Mouse (Mus musculus) limb, embryonic 11.5 days (tissue): ENCODE results near the gene Tmc5. TPM values are rescaled to one million over a fixed set of nuclear protein-coding genes. Genes with fewer than 3 reads are reported as not detected.

Source experiments
- ATAC-seq: fragments of 200-750 bp; cut with Nextera tagmentation; 2 replicates; pipeline ENCODE4 v1.8.0; 2017; ENCODE audit warnings: low read depth; ENCODE audit not compliant: insufficient number of reproducible peaks, low FRiP score, low TSS enrichment
- DNase-seq: peaks from one replicate; pipeline ENCODE4 v3.0.0-alpha.2; 2015; ENCODE audit warnings: low spot score
- H3K27ac ChIP-seq: fragments of 300-500 bp; sonication (generic); replicated peaks from 2 replicates; pipeline ENCODE4 v1.5.1; 2014; ENCODE audit warnings: low read depth, mild to moderate bottlenecking, low read length
- H3K27me3 ChIP-seq: fragments of 300-500 bp; sonication (generic); 2 replicates; pipeline ENCODE4 v1.6.1; 2014; ENCODE audit warnings: mild to moderate bottlenecking, low read length, mixed read lengths; ENCODE audit not compliant: control insufficient read depth, insufficient read depth
- H3K36me3 ChIP-seq: fragments of 300-500 bp; sonication (generic); 2 replicates; pipeline ENCODE4 v1.6.1; 2014; ENCODE audit warnings: mild to moderate bottlenecking, low read length, moderate library complexity, mixed read lengths; ENCODE audit not compliant: control insufficient read depth, insufficient read depth
- H3K4me1 ChIP-seq: fragments of 300-500 bp; sonication (generic); 2 replicates; pipeline ENCODE4 v1.6.1; 2014; ENCODE audit warnings: low read length, mixed read lengths; ENCODE audit not compliant: control insufficient read depth, insufficient read depth
- H3K4me2 ChIP-seq: fragments of 300-500 bp; sonication (generic); 2 replicates; pipeline ENCODE4 v1.6.1; 2014; ENCODE audit warnings: low read depth, mild to moderate bottlenecking, moderate library complexity; ENCODE audit not compliant: severe bottlenecking
- H3K4me3 ChIP-seq: fragments of 300-500 bp; sonication (generic); 2 replicates; pipeline ENCODE4 v1.5.1; 2014; ENCODE audit warnings: low read depth, low read length
- H3K9ac ChIP-seq: fragments of 300-500 bp; sonication (generic); 2 replicates; pipeline ENCODE4 v1.6.1; 2014; ENCODE audit warnings: mild to moderate bottlenecking, low read length
- H3K9me3 ChIP-seq: fragments of 300-500 bp; sonication (generic); 2 replicates; pipeline ENCODE4 v1.6.1; 2016; ENCODE audit warnings: low read length; ENCODE audit not compliant: control insufficient read depth
- WGBS: fragments of 180-500 bp; shearing (Covaris S2); extraction: QIAGEN DNeasy Blood & Tissue Kit; methylation state at CpG from one replicate; pipeline ENCODE4 v1.1.7; 2014; 5-methylcytosine and 5-hydroxymethylcytosine counted together
- polyA plus RNA-seq: library from polyadenylated mRNA; unstranded; fragments of >200 nt; fragmentation: Nextera tagmentation; extraction: Ambion mirVana; gene quantifications from 2 replicates; pipeline ENCODE4 v1.2.1, GENCODE M21; 2014

The Tmc5 gene
- polyA plus RNA-seq, 1 experiment from 2014 or later, result not detected

DNA sequence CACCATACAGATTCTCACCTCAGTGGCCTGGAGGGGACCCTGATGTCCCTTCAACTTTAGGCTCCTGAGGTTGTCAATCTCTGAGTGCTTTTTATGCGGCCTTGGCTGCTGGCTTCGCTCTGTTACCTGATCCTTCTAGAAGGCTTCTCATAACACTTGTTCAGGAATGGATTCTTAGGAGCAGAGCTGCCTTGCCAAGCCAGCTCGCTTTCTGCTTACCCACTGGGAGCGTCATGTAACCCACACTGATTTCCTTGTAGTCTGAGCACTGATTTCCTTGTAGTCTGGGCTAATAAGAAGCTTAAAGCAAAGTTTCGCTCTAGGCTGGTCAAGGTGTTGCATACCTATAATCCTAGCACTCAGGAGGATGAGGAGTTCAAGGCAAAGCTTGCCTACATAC lies 21.0 kb downstream of the Tmc5 start:
- no peak overlapping the region for H3K4me3 ChIP-seq
- H3K27me3 ChIP-seq, result no peaks in the 10 kb centered on the region
- no peaks in the 10 kb centered on the region for H3K36me3 ChIP-seq
- 84% methylated on average over 5 of the region's 5 CpGs for WGBS
- H3K4me1 ChIP-seq, result no peaks in the 10 kb centered on the region
- H3K4me2 ChIP-seq, result no peak overlapping the region
- ATAC-seq, result no peak
- H3K27ac ChIP-seq, result no peak overlapping the region
- no peaks in the 10 kb centered on the region for H3K9me3 ChIP-seq
- DNase-seq, result no peak
- no peak overlapping the region for H3K9ac ChIP-seq

DNA sequence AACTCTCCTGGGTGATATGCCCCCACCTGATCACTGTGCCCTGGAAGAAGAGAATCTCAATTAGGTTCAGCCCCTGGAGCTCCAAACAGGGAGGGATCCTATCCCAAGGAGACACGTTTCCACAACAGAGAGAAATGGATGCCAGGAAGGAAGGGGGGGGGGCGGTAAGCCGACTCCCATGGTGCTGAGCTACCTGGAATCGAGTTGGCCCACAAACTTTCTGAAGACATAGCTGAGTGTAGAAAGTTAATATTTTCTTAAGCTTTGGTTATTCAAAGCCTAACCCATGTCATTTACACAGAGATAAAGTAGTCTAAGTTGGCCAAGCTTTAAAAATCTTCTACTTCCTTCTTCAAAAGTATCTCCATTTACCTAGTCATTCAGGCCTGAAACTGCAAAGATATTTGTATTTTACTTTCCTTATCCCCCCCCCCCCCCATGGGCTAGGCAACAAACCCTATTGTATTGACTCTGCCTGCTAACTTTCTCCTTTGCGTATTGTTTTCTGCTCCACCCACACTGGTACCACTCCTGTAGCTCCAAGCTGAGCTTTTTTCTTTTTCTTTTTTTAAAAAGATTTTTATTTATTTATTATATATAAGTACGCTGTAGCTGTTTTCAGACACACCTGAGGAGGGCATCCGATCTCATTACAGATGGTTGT lies 23.3 kb downstream of the Tmc5 start:
- no peaks in the 10 kb centered on the region for H3K9me3 ChIP-seq
- H3K36me3 ChIP-seq, result no peaks in the 10 kb centered on the region
- H3K4me1 ChIP-seq, result no peaks in the 10 kb centered on the region
- WGBS, result 93% methylated on average over 7 of the region's 7 CpGs
- H3K27me3 ChIP-seq, result no peaks in the 10 kb centered on the region
- no peak overlapping the region for H3K9ac ChIP-seq
- no peak for DNase-seq
- no peak overlapping the region for H3K4me3 ChIP-seq
- H3K4me2 ChIP-seq, result no peak overlapping the region
- no peak overlapping the region for H3K27ac ChIP-seq
- ATAC-seq, result no peak

DNA sequence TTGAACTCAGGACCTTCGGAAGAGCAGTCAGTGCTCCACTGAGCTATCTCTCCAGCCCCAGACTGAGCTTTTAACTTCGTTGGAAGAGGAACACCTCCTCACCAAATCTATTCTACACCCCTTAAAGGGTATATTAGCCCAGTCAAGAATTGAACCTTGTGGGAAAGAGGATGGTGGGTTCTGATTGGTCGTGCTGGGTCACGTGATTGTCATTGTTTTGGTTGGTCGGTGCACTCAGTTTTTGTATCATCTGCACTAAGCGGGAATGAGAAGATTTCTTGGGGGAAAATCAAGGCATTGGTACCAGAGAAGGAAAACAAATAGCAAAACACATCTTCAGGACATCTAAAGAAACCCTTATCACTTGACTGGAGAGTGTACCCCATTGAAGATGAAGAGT lies 24.0 kb downstream of the Tmc5 start:
- DNase-seq (no peak), ATAC-seq (no peak)
- Histone ChIP-seq H3K27ac (no peak overlapping the region), H3K27me3 (no peaks in the 10 kb centered on the region), H3K9ac (no peak overlapping the region), H3K9me3 (no peaks in the 10 kb centered on the region), H3K36me3 (no peaks in the 10 kb centered on the region), H3K4me2 (no peak overlapping the region), H3K4me1 (no peaks in the 10 kb centered on the region), H3K4me3 (no peak overlapping the region)
- 81% methylated on average over 6 of the region's 6 CpGs for WGBS

DNA sequence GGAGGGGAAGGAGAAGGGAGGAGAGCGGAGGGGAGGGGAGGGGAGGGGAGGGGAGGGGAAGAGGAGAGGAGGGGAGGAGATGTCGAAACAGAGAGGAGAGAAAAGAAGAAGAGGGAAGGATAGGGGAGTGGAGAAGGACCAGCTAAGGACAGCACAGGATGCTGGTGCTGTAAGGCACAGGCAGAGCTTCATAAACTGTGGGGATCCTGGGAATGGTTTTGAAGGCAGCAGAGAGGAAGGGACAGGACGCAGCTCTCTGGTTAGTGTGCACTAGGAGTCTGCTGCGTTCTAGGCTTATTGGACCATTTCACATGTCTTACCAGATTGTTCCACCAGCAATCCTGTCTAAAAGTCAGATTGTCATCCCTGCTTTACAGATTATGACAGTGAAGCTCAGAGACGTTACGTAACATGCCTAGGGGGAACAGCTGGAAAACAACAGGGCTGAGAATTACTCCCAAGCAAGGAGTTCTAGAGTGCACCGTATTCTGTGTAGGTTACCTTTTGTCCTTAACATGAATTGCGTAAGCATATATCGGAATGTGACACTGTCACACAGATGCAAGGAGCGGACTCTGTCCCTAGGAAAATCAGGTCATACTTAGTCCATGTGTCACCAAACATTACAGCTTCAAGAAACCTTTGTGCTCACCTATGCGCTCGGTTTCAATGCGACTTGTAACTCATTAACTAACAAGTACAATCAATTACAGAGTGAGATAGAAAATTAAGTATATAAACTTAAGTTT lies 30.6 kb downstream of the Tmc5 start:
- ATAC-seq (no peak), DNase-seq (no peak)
- no peaks in the 10 kb centered on the region for H3K4me1 ChIP-seq
- no peak overlapping the region for H3K4me3 ChIP-seq
- WGBS, result 81% methylated on average over 13 of the region's 13 CpGs
- no peaks in the 10 kb centered on the region for H3K27me3 ChIP-seq
- no peak overlapping the region for H3K9ac ChIP-seq
- H3K27ac ChIP-seq, result no peak overlapping the region
- H3K36me3 ChIP-seq, result no peaks in the 10 kb centered on the region
- no peak overlapping the region for H3K4me2 ChIP-seq
- H3K9me3 ChIP-seq, result no peaks in the 10 kb centered on the region

DNA sequence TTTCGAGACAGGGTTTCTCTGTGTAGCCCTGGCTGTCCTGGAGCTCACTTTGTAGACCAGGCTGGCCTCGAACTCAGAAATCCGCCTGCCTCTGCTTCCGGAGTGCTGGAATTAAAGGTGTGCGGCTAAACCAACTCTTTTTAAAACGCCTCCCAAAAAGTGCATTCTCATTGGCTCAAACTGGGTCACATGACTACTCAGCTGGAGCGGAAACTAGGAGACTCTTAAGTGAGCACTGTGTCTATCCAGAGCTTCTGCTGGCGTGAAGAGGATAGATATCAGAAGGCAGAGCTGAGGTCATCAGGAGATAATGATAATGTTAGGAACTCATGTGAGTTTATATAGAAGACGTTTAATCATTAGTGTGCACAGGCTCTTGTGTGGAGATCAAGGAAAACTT lies 36.0 kb downstream of the Tmc5 start:
- ATAC-seq (no peak), DNase-seq (no peak)
- H3K36me3 ChIP-seq, result no peaks in the 10 kb centered on the region
- H3K27ac ChIP-seq, result no peak overlapping the region
- H3K4me3 ChIP-seq, result no peak overlapping the region
- no peaks in the 10 kb centered on the region for H3K9me3 ChIP-seq
- no peak overlapping the region for H3K4me2 ChIP-seq
- H3K27me3 ChIP-seq, result no peaks in the 10 kb centered on the region
- H3K4me1 ChIP-seq, result no peaks in the 10 kb centered on the region
- no peak overlapping the region for H3K9ac ChIP-seq
- 86% methylated on average over 9 of the region's 9 CpGs for WGBS

DNA sequence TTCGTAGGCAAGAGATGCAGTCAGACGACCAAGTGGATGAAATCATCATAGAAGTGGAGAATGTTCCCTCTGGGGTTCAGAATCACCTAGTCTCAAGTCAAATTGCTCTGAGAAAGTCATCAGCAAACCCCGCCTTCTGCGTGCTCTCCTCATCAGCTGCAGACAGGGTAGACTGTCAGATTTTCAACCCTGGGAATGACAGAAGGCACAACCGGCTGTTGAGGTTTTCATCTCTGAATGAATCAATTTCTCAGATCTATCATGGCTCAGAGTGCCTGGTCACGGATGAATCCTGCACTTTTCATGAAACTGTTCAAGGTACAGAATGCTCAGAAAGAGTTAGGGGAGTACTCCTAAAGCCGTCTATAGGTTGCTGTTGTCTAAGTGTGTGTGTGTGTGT lies 36.9 kb downstream of the Tmc5 start:
- Histone ChIP-seq H3K27me3 (no peaks in the 10 kb centered on the region), H3K9me3 (no peaks in the 10 kb centered on the region), H3K27ac (no peak overlapping the region), H3K9ac (no peak overlapping the region), H3K4me1 (no peaks in the 10 kb centered on the region), H3K4me2 (no peak overlapping the region), H3K4me3 (no peak overlapping the region), H3K36me3 (no peaks in the 10 kb centered on the region)
- ATAC-seq (no peak), DNase-seq (no peak)
- 85% methylated on average over 7 of the region's 7 CpGs for WGBS

DNA sequence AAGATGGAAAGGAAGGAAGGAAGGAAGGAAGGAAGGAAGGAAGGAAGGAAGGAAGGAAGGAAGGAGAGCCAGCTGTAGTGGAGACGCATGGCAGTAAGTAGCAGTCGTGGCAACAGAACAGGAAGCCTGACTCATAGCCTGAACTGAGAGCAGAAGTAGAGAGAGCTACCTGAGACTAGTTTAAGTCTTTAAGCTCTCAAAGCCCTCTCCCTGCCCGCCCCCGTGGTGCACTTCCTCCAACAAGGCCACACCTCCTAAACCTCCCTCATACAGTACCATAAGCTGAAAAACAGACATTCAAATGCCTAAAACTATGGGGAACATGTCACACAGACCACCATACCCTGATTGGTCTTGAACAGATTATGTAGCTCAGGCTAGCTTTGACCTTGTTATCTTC lies 40.4 kb downstream of the Tmc5 start:
- Histone ChIP-seq H3K27me3 (no peaks in the 10 kb centered on the region), H3K36me3 (no peaks in the 10 kb centered on the region), H3K4me2 (no peak overlapping the region), H3K4me1 (no peaks in the 10 kb centered on the region), H3K9ac (no peak overlapping the region), H3K27ac (no peak overlapping the region), H3K4me3 (no peak overlapping the region), H3K9me3 (no peaks in the 10 kb centered on the region)
- DNase-seq (no peak), ATAC-seq (no peak)
- WGBS, result 62% methylated on average over 4 of the region's 4 CpGs

DNA sequence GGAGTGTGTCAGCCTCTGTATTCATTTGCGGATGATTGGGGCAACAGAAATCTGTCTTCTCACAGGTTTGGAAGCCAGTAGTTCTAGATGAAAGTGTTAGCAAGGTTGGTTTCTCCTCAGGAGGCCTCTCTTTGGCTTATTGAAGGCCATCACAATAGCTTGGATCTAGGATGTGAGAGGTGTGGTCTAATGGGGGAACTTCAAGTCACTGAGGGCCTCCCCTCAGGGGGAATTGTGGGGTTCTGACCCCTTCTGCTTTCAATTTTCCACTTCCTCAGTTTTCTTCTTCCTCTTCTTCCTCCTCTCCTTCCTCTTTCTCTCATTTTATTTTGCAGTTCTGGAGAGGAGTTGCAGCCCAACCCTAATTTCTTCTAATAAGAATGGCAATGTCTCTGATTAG lies 49.1 kb downstream of the Tmc5 start:
- Histone ChIP-seq H3K27me3 (no peaks in the 10 kb centered on the region), H3K27ac (no peak overlapping the region), H3K4me2 (no peak overlapping the region), H3K4me1 (no peaks in the 10 kb centered on the region), H3K4me3 (no peak overlapping the region), H3K9ac (no peak overlapping the region), H3K36me3 (no peaks in the 10 kb centered on the region), H3K9me3 (no peaks in the 10 kb centered on the region)
- no peak for DNase-seq
- whole genome bisulfite sequencing, result 92% methylated on average over 1 of the region's 1 CpGs
- no peak for ATAC-seq
